Mouse (Mus musculus): ENCODE measurements around the gene Slc17a6. TPM values are rescaled to one million over a fixed set of nuclear protein-coding genes. Genes with fewer than 3 reads are reported as not detected.

Gene Slc17a6
- total RNA-seq (2023): not detected

DNA sequence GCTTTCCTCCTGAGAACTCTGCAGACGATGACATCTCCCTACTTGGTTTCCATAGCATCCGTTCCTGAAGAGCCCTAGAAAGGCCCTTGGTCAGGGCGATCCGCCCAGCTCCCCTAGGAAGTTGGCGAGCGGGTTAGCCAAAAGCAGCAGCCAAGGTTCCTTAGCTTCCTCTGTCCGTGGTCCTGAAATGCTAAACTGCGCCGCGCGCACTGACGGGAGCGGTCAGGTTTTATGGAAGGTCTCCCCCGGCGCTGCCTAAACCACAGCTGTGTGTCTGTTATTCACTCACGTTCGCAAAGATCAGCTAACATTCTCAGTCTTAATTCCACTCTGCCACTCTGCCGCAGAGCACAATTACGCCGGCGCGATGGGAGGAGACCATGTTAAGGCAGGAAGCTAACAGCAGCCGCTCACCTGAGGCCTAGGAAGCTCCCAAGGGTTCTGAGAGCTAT is at the start of gene Slc17a6:
TSS of gene Slc17a6 (plus strand) at position 313 of the 452 bp plus-strand sequence.

Other genes with a start within 250 kb of the Slc17a6 start
- gene Ano5, start 111.0 kb upstream of the Slc17a6 start, total RNA-seq (2023): 0.06 TPM
- 6.7 TPM for gene Gas2, start 240.0 kb downstream of the Slc17a6 start, total RNA-seq (2023)
- gene Fancf, start 240.3 kb downstream of the Slc17a6 start, total RNA-seq (2023): 7.4 TPM

Data from CD4-positive naive resting alpha-beta T cell, adult 57 days (primary cell).